Mouse (Mus musculus) E14TG2a.4 (cell line): ENCODE data around the gene Bri3.

ENCODE experiments used
- H3K27me3 ChIP-seq: 2 replicates; pipeline ENCODE4 v1.6.1; 2014; ENCODE audit warnings: low read length, control low read depth; ENCODE audit not compliant: insufficient read depth
- H3K36me3 ChIP-seq: 2 replicates; pipeline ENCODE4 v1.6.1; 2014; ENCODE audit warnings: low read length, control low read depth; ENCODE audit not compliant: insufficient read depth
- H3K4me1 ChIP-seq: replicated peaks from 2 replicates; pipeline ENCODE4 v1.6.1; 2014; ENCODE audit warnings: low read depth, low read length, control low read depth
- H3K4me3 ChIP-seq: replicated peaks from 2 replicates; pipeline ENCODE4 v1.5.1; 2014; ENCODE audit warnings: mild to moderate bottlenecking, low read length
- H3K9me3 ChIP-seq: 2 replicates; pipeline ENCODE4 v1.6.1; 2014; ENCODE audit warnings: low read length, control low read depth
- CTCF ChIP-seq: conservative IDR thresholded peaks from 2 replicates; pipeline ENCODE4 v1.5.1; 2014; ENCODE audit warnings: low read length
- NANOG ChIP-seq: IDR thresholded peaks from 2 replicates; pipeline ENCODE4 v1.6.1; 2014; ENCODE audit warnings: borderline replicate concordance, low read length, mixed read lengths
- POU5F1 ChIP-seq: IDR thresholded peaks from 2 replicates; pipeline ENCODE4 v1.6.1; 2014; ENCODE audit warnings: low read length, borderline replicate concordance

Gene Bri3

DNA sequence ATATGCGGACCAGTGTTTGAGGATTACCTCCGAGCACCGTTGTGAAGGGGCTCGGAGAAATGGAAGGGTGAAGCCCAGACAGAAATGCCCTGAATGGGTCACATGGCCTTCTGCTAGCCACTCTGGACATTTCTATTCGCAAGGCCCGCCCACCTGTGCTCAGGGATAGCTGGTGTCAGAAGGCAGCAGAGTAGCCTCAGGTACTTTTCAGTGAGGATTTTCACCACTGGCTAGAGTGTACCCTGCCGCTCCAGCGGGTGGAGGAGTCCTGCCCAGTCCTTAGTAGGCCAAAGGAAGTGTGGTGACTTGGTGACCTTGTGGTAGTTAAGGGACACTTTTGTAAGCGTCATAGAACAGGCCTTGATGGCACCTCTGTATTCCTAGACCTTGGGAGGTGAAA lies 17.1 kb downstream of the Bri3 start:
- H3K27me3 ChIP-seq = no peaks in the 10 kb centered on the region
- H3K36me3 ChIP-seq = peaks cover 82% of the 10 kb centered on the region
- H3K9me3 ChIP-seq = no peaks in the 10 kb centered on the region
- TF ChIP-seq NANOG (no peak), CTCF (no peak), POU5F1 (no peak)
- no peak overlapping the region for H3K4me3 ChIP-seq
- H3K4me1 ChIP-seq = peaks cover 85% of the 10 kb centered on the region

DNA sequence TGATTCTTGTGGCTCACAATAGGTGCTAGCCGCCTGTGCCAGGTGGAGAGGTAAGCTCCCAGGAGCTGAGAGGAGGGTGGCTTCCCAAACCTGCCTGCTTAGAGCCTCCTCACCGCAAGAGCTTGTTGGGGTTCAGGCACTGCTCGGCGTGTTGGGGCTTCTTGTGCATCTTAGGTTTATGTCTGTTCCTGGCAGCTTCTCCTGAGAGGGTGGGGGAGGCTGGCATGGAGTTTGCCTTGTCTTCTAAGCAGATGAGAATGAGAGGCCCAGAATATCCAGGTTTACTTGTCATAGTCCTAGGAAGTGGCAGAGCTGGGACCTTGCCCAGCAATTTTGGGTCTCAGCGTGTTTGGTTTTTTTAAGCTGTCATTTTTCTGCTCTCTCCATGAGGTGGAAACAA lies 17.6 kb downstream of the Bri3 start:
- TF ChIP-seq NANOG = no peak
- TF ChIP-seq POU5F1 = no peak
- TF ChIP-seq CTCF = no peak
- H3K9me3 ChIP-seq = no peaks in the 10 kb centered on the region

DNA sequence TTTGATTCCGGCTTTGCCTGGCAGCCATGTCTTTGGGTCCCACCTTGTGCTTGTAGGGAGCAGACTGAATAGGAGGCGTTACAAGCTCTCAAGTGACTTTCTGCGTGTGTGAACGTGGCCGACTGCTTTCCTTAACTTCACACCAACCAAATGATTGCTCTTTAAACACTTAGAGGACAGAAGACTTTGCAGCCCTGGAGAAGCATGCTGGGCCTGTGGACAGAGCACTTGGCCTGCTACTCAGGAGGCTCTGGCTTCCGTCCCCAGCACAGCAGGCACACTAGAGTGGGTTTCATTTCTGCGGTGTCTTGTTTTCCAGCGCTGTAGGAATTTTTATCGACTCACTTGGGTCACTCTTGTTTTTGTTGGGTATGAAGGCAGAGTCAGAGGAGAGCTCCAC lies 18.8 kb downstream of the Bri3 start:
- no peaks in the 10 kb centered on the region for H3K27me3 ChIP-seq
- peak overlapping the region; percentile 23; the same call in 1 of the 2 replicates for H3K4me3 ChIP-seq
- TF ChIP-seq CTCF = no peak
- no peak for TF ChIP-seq NANOG
- no peaks in the 10 kb centered on the region for H3K9me3 ChIP-seq
- peaks cover 75% of the 10 kb centered on the region for H3K4me1 ChIP-seq
- H3K36me3 ChIP-seq = peaks cover 82% of the 10 kb centered on the region

More for the DNA sequence above, 17.6 kb downstream of the Bri3 start:
- no peak overlapping the region for H3K4me3 ChIP-seq
- H3K36me3 ChIP-seq = peaks cover 82% of the 10 kb centered on the region
- H3K4me1 ChIP-seq = peaks cover 81% of the 10 kb centered on the region
- H3K27me3 ChIP-seq = no peaks in the 10 kb centered on the region

- Histone ChIP-seq H3K9me3 (no peaks in the 10 kb centered on the region), H3K27me3 (no peaks in the 10 kb centered on the region), H3K4me1 (peaks cover 71% of the 10 kb centered on the region), H3K36me3 (peaks cover 82% of the 10 kb centered on the region), H3K4me3 (peak overlapping the region; percentile 23)
- TF ChIP-seq NANOG (no peak), CTCF (no peak), POU5F1 (no peak)
These were observed 19.3 kb downstream of the Bri3 start for GRCm38 (mm10) chr5:144263496-144263895.

DNA sequence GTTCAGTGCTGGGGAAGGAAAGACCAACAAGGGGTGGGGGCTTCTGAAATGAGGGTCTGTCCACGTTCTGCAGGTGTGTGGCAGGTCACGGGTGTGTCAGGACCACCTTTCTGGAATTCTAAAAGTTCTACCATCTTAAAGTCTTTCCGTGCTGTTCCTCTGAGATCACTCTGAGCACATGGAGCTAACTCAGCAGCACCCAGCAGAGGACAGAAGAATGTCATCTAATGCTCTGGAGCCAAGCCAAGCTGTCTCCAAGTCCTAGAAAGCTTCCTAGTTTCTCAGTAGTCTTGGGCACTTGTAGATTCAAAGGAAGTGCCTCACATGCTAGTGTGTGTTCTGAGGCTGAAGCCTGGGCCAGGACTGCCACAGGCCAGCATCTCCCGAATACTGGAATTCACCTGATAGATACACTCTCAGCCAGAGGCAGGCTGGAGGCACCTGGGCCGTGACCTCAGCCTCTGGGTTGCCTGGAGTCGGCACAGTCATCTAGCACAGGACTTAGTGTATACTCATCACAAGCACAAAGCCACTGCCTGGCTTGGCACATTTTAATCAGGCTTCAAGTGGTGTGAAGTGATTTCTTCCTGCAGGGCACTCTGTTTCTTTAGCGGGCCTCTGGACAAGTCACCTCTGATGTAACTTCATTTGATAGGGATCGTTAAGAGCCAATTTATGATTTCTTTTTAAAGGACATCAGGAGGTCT lies 23.5 kb downstream of the Bri3 start:
- Histone ChIP-seq H3K9me3 (no peaks in the 10 kb centered on the region), H3K36me3 (peaks cover 66% of the 10 kb centered on the region), H3K4me3 (no peak overlapping the region), H3K27me3 (no peaks in the 10 kb centered on the region), H3K4me1 (peaks cover 33% of the 10 kb centered on the region)
- no peak for TF ChIP-seq NANOG
- TF ChIP-seq CTCF = peak; percentile 24
- no peak for TF ChIP-seq POU5F1

DNA sequence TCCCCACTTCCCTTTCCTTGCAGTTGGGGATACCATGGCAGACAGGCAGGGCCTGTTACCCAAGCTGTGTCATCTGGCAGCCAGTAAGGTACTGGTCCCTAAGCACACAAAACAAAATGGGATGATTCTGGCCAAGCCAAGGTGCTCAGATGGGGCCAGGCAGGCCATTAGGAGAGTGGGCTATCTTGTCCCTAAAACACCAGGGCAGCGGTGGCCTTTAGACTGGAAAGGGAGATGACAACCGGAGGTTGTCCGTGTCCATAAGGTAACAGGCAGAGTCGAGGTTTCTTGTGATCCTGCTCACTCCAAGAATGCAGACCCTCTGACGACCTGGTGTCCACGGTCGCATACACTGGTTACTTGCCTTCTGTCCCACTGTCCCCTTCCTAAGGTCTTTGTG lies 25.7 kb downstream of the Bri3 start:
- TF ChIP-seq CTCF (no peak), NANOG (no peak), POU5F1 (no peak)
- H3K4me1 ChIP-seq = peaks cover 28% of the 10 kb centered on the region
- no peaks in the 10 kb centered on the region for H3K27me3 ChIP-seq
- no peak overlapping the region for H3K4me3 ChIP-seq
- H3K9me3 ChIP-seq = no peaks in the 10 kb centered on the region
- peaks cover 52% of the 10 kb centered on the region for H3K36me3 ChIP-seq

DNA sequence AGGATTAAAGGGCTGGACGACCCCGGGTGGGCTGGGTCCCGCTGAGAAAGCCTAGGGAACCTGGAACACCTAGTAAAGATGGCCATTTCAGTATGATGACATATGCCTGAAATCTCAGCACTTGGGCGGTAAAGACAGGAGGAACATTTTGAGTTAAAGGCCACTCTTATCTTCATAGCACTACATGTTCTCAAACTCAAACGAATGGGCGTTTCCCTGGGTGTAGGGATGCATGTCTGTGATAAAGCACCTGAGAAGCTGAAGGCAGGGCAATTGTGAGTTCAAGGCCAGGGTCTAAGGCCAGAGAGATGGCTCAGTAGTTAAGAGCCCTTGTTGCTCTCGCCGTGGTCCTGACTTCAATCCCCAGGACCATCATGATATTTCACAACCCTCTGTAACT lies 26.2 kb downstream of the Bri3 start:
- Histone ChIP-seq H3K4me1 (peaks cover 30% of the 10 kb centered on the region), H3K4me3 (no peak overlapping the region), H3K36me3 (peaks cover 49% of the 10 kb centered on the region), H3K9me3 (no peaks in the 10 kb centered on the region), H3K27me3 (no peaks in the 10 kb centered on the region)
- TF ChIP-seq NANOG = no peak
- no peak for TF ChIP-seq POU5F1
- no peak for TF ChIP-seq CTCF

- no peak for TF ChIP-seq POU5F1
- no peak for TF ChIP-seq CTCF
- TF ChIP-seq NANOG = no peak
- H3K9me3 ChIP-seq = no peaks in the 10 kb centered on the region
- peaks cover 43% of the 10 kb centered on the region for H3K36me3 ChIP-seq
- no peak overlapping the region for H3K4me3 ChIP-seq
- no peaks in the 10 kb centered on the region for H3K27me3 ChIP-seq
- H3K4me1 ChIP-seq = peaks cover 37% of the 10 kb centered on the region
These were observed 26.9 kb downstream of the Bri3 start for GRCm38 (mm10) chr5:144271118-144271517.

GRCm38 (mm10) chr5:144271772-144272171 lies 27.5 kb downstream of the Bri3 start:
- H3K36me3 ChIP-seq = peaks cover 37% of the 10 kb centered on the region
- no peaks in the 10 kb centered on the region for H3K9me3 ChIP-seq
- peaks cover 37% of the 10 kb centered on the region for H3K4me1 ChIP-seq
- H3K4me3 ChIP-seq = no peak overlapping the region
- H3K27me3 ChIP-seq = no peaks in the 10 kb centered on the region
- TF ChIP-seq NANOG (no peak), POU5F1 (no peak), CTCF (no peak)
